Mouse (Mus musculus): Measurements from ENCODE around the gene Fermt1. TPM values are rescaled to one million over a fixed set of nuclear protein-coding genes. Genes with fewer than 3 reads are reported as not detected.

Fermt1 gene
- polyA plus RNA-seq, 1 experiment from 2014 or later = 5.7 TPM

GRCm38 (mm10) chr2:132943997-132944396 lies 1.7 kb downstream of the Fermt1 start:
- no peak for ATAC-seq (ENCODE audit: borderline replicate concordance, extremely low read depth, low FRiP score, low TSS enrichment)
- H3K4me1 ChIP-seq = 0 out of 2 replicates have a peak, but pooled peaks cover 7% of the 10 kb centered on the region
- no peak overlapping the region for H3K4me3 ChIP-seq
- no peaks in the 10 kb centered on the region for H3K9me3 ChIP-seq
- H3K27ac ChIP-seq = no peak overlapping the region
- H3K27me3 ChIP-seq = peaks cover 47% of the 10 kb centered on the region
- 27% methylated on average over 13 of the region's 13 CpGs for WGBS
- no peak overlapping the region for H3K9ac ChIP-seq
- H3K36me3 ChIP-seq = no peaks in the 10 kb centered on the region
- peak overlapping the region; percentile 33 for H3K4me2 ChIP-seq

DNA sequence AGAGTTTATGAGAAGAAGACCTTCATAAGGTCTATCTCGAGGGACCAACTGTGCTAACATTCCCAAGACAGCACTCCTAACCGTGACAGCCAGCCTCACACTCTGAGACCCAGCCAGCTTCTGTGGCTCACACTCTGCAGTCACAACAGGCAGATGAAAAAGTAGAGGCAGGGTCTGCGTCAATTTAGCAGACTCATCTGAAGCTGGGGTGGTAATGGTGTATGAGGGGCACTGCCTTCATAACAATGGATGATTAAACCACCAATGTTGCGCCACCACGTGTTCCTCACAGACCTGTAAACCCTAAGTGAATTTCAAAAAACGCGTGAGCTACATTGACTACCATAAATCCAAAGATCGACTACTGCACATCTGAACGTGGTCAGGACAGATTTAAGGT lies 2.1 kb downstream of the Fermt1 start:
- Histone ChIP-seq H3K9me3 (no peaks in the 10 kb centered on the region), H3K4me2 (peak overlapping the region; percentile 33), H3K27me3 (peaks cover 47% of the 10 kb centered on the region), H3K4me1 (0 out of 2 replicates have a peak, but pooled peaks cover 7% of the 10 kb centered on the region), H3K36me3 (no peaks in the 10 kb centered on the region), H3K9ac (no peak overlapping the region), H3K27ac (no peak overlapping the region), H3K4me3 (no peak overlapping the region)
- WGBS = 30% methylated on average over 9 of the region's 9 CpGs
- ATAC-seq (ENCODE audit: borderline replicate concordance, extremely low read depth, low FRiP score, low TSS enrichment) = no peak

- WGBS = 78% methylated on average over 14 of the region's 14 CpGs
- H3K27ac ChIP-seq = no peak overlapping the region
- H3K9ac ChIP-seq = no peak overlapping the region
- ATAC-seq (ENCODE audit: borderline replicate concordance, extremely low read depth, low FRiP score, low TSS enrichment) = no peak
- H3K36me3 ChIP-seq = no peaks in the 10 kb centered on the region
- H3K4me2 ChIP-seq = no peak overlapping the region
- no peaks in the 10 kb centered on the region for H3K4me1 ChIP-seq
- peaks cover 13% of the 10 kb centered on the region for H3K27me3 ChIP-seq
- no peaks in the 10 kb centered on the region for H3K9me3 ChIP-seq
- no peak overlapping the region for H3K4me3 ChIP-seq
Observed at GRCm38 (mm10) chr2:132939056-132939455, 6.7 kb downstream of the Fermt1 start.

- H3K27ac ChIP-seq = no peak overlapping the region
- H3K27me3 ChIP-seq = no peaks in the 10 kb centered on the region
- no peak for ATAC-seq (ENCODE audit: borderline replicate concordance, extremely low read depth, low FRiP score, low TSS enrichment)
- no peaks in the 10 kb centered on the region for H3K36me3 ChIP-seq
- H3K4me2 ChIP-seq = no peak overlapping the region
- 73% methylated on average over 4 of the region's 4 CpGs for WGBS
- H3K4me1 ChIP-seq = no peaks in the 10 kb centered on the region
- H3K9ac ChIP-seq = no peak overlapping the region
- no peak overlapping the region for H3K4me3 ChIP-seq
- H3K9me3 ChIP-seq = no peaks in the 10 kb centered on the region
Observed at GRCm38 (mm10) chr2:132936176-132936575, 9.5 kb downstream of the Fermt1 start.

- Histone ChIP-seq H3K4me2 (no peak overlapping the region), H3K4me1 (no peaks in the 10 kb centered on the region), H3K9me3 (no peaks in the 10 kb centered on the region), H3K4me3 (no peak overlapping the region), H3K27me3 (no peaks in the 10 kb centered on the region), H3K27ac (no peak overlapping the region), H3K36me3 (no peaks in the 10 kb centered on the region), H3K9ac (no peak overlapping the region)
- no peak for ATAC-seq (ENCODE audit: borderline replicate concordance, extremely low read depth, low FRiP score, low TSS enrichment)
- 80% methylated on average over 4 of the region's 4 CpGs for WGBS
Observed at GRCm38 (mm10) chr2:132934711-132935110, 11.0 kb downstream of the Fermt1 start.

DNA sequence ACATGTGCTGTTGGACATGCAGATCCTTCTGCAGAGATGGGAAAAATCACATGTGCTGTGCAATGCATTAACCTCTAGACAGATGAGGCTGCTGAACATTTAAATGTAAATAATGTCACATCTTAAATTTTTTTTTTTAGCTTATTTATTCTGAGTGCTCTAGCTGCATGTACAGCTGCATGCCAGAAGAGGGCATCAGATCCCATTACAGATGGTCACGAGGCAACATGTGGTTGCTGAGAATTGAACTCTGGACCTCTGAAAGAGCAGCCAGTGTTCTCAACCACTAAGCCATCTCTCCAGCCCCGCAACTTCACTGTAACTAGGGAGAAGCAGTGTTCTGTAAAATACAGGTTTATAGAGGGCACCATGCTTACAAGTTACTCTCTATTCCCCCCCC lies 11.6 kb downstream of the Fermt1 start:
- WGBS = 65% methylated on average over 2 of the region's 2 CpGs
- Histone ChIP-seq H3K27me3 (no peaks in the 10 kb centered on the region), H3K36me3 (no peaks in the 10 kb centered on the region), H3K4me3 (no peak overlapping the region), H3K27ac (no peak overlapping the region), H3K9ac (no peak overlapping the region), H3K4me2 (no peak overlapping the region), H3K4me1 (no peaks in the 10 kb centered on the region), H3K9me3 (no peaks in the 10 kb centered on the region)
- ATAC-seq (ENCODE audit: borderline replicate concordance, extremely low read depth, low FRiP score, low TSS enrichment) = no peak

DNA sequence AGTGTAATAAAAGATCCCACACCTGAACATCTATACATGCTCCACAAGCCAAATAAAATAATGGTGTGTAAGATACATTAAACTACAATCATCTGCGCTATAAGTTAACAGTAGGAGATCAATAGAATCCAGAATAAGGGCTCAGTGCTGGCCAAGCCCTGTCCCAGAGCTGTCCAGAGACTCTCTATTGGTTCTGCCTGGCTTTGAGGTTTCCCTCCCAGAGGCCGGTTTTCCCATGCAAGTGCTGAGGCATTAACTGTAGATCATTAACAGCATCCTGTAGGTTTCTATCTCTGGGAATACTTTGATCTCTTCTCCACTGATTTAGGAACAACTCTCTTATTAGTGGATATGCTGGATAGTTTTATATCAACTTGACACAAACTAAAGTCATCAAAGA lies 16.7 kb downstream of the Fermt1 start:
- no peaks in the 10 kb centered on the region for H3K4me1 ChIP-seq
- no peak for ATAC-seq (ENCODE audit: borderline replicate concordance, extremely low read depth, low FRiP score, low TSS enrichment)
- no peak overlapping the region for H3K27ac ChIP-seq
- no peaks in the 10 kb centered on the region for H3K36me3 ChIP-seq
- no peak overlapping the region for H3K9ac ChIP-seq
- H3K4me2 ChIP-seq = no peak overlapping the region
- WGBS = 88% methylated on average over 2 of the region's 2 CpGs
- no peak overlapping the region for H3K4me3 ChIP-seq
- no peaks in the 10 kb centered on the region for H3K9me3 ChIP-seq
- H3K27me3 ChIP-seq = no peaks in the 10 kb centered on the region

GRCm38 (mm10) chr2:132927871-132928270 lies 17.8 kb downstream of the Fermt1 start:
- no peaks in the 10 kb centered on the region for H3K9me3 ChIP-seq
- WGBS = 40% methylated on average over 2 of the region's 2 CpGs
- no peaks in the 10 kb centered on the region for H3K4me1 ChIP-seq
- H3K9ac ChIP-seq = no peak overlapping the region
- no peaks in the 10 kb centered on the region for H3K27me3 ChIP-seq
- ATAC-seq (ENCODE audit: borderline replicate concordance, extremely low read depth, low FRiP score, low TSS enrichment) = no peak
- H3K36me3 ChIP-seq = no peaks in the 10 kb centered on the region
- no peak overlapping the region for H3K4me3 ChIP-seq
- H3K4me2 ChIP-seq = no peak overlapping the region
- H3K27ac ChIP-seq = no peak overlapping the region

DNA sequence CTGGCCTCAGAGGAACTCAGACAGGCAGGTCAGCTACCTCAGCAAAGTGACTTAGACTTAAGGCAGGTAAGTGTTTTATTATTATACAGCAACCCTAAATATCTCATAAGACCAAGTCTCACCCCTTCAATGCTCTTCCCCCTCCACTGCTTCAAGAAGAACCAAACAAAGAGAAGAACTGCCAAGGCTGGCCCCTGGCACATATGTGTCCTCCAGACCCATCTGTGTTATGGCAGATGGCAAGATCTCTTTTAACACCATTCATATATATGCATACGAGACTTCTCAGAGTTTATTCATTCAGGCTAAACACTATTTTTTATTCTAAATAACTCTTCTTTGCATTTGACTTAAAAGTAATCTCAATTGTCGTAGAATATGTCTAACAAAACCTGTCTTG lies 18.4 kb downstream of the Fermt1 start:
- no peak for ATAC-seq (ENCODE audit: borderline replicate concordance, extremely low read depth, low FRiP score, low TSS enrichment)
- no peaks in the 10 kb centered on the region for H3K4me1 ChIP-seq
- 70% methylated on average over 2 of the region's 2 CpGs for whole genome bisulfite sequencing

GRCm38 (mm10) chr2:132923290-132924085 lies 22.2 kb downstream of the Fermt1 start:
- H3K4me3 ChIP-seq = no peak overlapping the region
- 32% methylated on average over 8 of the region's 8 CpGs for WGBS

More for the DNA sequence above, 18.4 kb downstream of the Fermt1 start:
- no peak overlapping the region for H3K27ac ChIP-seq
- H3K9me3 ChIP-seq = no peaks in the 10 kb centered on the region
- H3K27me3 ChIP-seq = no peaks in the 10 kb centered on the region
- H3K9ac ChIP-seq = no peak overlapping the region
- no peaks in the 10 kb centered on the region for H3K36me3 ChIP-seq
- H3K4me3 ChIP-seq = no peak overlapping the region
- H3K4me2 ChIP-seq = no peak overlapping the region

GRCm38 (mm10) chr2:132922076-132922873 lies 23.4 kb downstream of the Fermt1 start:
- Histone ChIP-seq H3K4me3 (no peak overlapping the region), H3K36me3 (no peaks in the 10 kb centered on the region), H3K27me3 (no peaks in the 10 kb centered on the region), H3K27ac (no peak overlapping the region), H3K9me3 (no peaks in the 10 kb centered on the region), H3K9ac (no peak overlapping the region), H3K4me2 (no peak overlapping the region), H3K4me1 (no peaks in the 10 kb centered on the region)
- no peak for ATAC-seq (ENCODE audit: borderline replicate concordance, extremely low read depth, low FRiP score, low TSS enrichment)
- 67% methylated on average over 9 of the region's 9 CpGs for WGBS

More at GRCm38 (mm10) chr2:132923290-132924085, 22.2 kb downstream of the Fermt1 start:
- Histone ChIP-seq H3K9ac (no peak overlapping the region), H3K27ac (peak overlapping the region; percentile 25; the same call in 1 of the 2 replicates), H3K27me3 (no peaks in the 10 kb centered on the region), H3K4me2 (no peak overlapping the region), H3K9me3 (no peaks in the 10 kb centered on the region), H3K36me3 (no peaks in the 10 kb centered on the region), H3K4me1 (no peaks in the 10 kb centered on the region)
- no peak for ATAC-seq (ENCODE audit: borderline replicate concordance, extremely low read depth, low FRiP score, low TSS enrichment)

DNA sequence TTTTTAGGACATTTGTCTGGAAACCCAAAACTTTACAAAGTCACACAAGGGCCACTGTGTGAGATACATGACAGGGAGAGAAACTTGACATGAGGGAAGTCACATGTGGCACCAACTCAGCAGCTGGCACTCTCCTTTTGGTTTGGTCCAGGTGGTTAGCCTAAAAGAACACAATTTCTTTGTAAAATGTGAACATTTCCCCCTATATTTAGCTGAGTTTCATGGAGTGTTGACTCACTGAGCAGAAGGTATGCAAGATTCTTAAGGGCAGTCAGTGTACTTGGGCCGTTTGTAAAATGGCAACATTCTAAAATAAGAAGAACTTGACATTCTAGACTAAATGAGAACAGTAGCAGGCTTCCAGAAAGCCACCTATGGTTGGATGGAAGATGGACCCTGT lies 30.9 kb downstream of the Fermt1 start:
- no peak for ATAC-seq (ENCODE audit: borderline replicate concordance, extremely low read depth, low FRiP score, low TSS enrichment)
- no peaks in the 10 kb centered on the region for H3K27me3 ChIP-seq
- no peaks in the 10 kb centered on the region for H3K4me1 ChIP-seq
- no peaks in the 10 kb centered on the region for H3K36me3 ChIP-seq
- no peak overlapping the region for H3K4me3 ChIP-seq
- no peak overlapping the region for H3K27ac ChIP-seq
- no peaks in the 10 kb centered on the region for H3K9me3 ChIP-seq
- 47% methylated on average over 1 of the region's 1 CpGs for WGBS
- no peak overlapping the region for H3K9ac ChIP-seq
- no peak overlapping the region for H3K4me2 ChIP-seq

Measured in lung, embryonic 15.5 days (tissue).